Mouse (Mus musculus): ENCODE results near the gene Lyz1.
"Not testable (repeated sequence)": the region's sequence is repeated elsewhere in the genome, so short reads cannot be mapped to it uniquely, and the experiment has no call there.

Lyz1 gene

DNA sequence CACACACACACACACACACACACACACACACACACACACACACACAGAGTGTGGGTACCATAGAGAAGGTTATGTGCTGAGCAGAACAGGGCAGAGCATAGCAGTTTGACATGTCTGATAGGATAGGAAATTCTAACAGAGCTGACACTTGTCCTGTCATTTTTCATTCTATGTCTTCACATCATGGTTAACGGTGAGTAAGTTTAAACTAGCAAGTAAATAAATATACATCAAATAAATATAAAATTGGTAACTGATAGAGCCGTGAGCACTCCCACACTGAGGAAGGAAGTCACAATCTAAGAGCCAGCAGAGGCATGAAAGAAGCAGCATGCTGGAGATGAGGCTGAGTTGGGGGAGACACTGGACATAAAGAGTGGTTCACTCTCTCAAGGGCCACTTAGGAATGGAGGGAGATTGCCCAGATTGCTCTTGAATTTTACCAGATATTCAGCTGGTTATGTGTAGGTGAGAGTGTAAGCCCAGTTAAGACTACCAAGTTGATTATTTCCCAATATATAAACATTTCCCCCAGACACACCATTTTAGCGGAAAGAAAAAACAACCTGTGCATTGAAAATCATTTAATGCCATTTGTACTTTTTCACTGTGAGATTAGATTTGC is 5.3 kb downstream of the Lyz1 start:
- no peak for DNase-seq (ENCODE audit: low read depth, low spot score)

- DNase-seq (ENCODE audit: low read depth, low spot score) = no peak
These were observed 6.2 kb downstream of the Lyz1 start for GRCm38 (mm10) chr10:117286366-117286970.

GRCm38 (mm10) chr10:117285584-117285983 is 7.1 kb downstream of the Lyz1 start:
- DNase-seq (ENCODE audit: low read depth, low spot score) = not testable (repeated sequence)

- no peak for DNase-seq (ENCODE audit: low read depth, low spot score)
These were observed 7.8 kb downstream of the Lyz1 start for GRCm38 (mm10) chr10:117284578-117285520.

DNA sequence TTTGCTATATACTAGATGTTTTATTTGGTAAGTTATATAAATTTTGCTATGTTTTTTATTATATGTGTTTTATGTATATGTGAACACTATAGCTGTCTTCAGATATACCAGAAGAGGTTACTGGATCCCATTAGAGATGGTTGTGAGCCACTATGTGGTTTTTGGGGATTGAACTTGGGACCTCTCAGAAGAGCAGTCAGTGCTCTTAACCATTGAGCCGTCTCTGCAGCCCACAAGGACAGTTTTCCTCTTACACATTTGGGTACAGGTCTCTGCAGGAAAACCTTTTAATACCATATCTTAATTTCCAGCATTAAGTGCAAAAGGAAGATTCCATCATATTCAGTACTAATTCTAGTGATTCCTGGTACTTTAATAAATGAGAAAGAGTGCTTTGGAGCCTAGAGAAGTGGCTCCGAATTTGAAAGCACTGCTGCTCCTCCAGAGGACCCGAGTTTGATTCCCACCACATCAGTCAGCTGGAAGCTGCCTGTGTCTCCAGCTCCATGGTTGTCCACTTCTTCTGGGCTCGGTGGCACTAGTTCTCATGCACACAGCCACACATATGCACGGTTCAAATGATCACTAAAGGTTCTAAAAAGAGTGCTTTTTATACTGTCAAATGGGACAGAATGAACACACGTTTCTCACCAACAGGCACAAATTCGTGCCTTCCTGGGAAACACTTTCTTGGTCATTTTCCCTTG is 8.6 kb downstream of the Lyz1 start:
- DNase-seq (ENCODE audit: low read depth, low spot score) = no peak

DNA sequence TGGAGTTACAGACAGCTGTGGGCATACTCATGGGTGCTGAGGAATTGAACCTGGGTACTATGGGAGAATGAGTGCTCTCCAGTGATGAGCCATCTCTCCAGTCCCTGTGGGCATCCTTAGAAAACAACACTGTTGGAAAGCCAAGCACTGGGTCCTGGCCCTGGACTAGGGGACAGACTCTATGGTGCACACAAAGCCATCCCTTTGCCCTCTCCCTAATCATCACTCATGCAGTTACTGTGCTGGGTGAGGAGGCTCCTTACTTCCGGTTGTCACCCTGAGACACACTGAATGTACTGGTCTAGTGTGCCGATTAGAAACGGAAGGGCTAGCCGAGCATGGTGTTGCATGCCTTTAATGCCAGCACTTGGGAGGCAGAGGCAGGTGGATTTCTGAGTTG is 9.5 kb downstream of the Lyz1 start:
- not testable (repeated sequence) for DNase-seq (ENCODE audit: low read depth, low spot score)

DNA sequence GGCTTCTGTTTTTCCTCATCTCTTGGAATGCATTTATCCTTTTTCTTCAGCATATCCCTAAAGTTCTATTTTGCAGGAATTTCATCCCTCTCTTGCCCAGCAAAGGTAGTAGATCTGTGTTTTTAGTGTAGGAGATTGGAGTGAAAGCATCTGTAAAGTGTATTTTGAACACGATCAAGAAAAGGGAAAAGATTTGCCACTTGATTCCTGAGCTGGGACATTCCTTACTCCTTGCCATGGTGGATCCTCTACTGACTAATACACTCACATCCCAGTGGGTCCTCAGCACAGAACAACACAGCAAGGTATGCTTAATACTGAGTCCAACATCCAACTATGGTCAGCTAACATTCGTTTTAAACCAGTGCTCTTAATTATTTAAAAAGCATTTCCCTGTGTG is 10.1 kb downstream of the Lyz1 start:
- no peak for DNase-seq (ENCODE audit: low read depth, low spot score)

- DNase-seq (ENCODE audit: low read depth, low spot score) = no peak
These were observed 10.6 kb downstream of the Lyz1 start, which contains the start of gene Lyz2 for GRCm38 (mm10) chr10:117282049-117282448. TSS of gene Lyz2 (minus strand) at chr10:117282321.

DNA sequence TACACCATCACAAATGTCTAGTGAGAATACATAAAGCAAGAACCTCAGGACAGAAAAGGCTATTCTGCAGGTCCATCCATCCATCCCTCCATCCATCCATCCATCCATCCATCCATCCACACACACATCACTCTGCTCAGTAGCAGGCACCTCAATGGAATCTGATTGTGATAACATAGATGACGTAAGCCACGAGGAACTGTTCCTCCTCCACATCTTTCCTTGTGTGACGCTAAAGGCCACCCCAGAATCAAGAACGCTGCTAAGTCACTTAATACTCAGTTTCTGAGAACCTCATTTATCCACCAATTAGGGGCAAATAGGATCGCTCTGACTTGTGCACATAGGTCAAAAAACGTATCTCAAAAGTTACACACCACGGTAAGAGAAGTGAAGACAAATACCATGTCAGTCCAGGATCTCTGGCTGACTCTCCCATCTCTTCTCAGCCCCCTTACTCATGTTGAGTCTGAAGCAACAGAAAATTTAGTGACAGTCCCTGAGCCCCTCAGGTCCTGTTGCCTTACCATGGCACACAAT is 11.2 kb downstream of the Lyz1 start:
- no peak for DNase-seq (ENCODE audit: low read depth, low spot score)

GRCm38 (mm10) chr10:117280000-117280399 is 12.7 kb downstream of the Lyz1 start:
- DNase-seq (ENCODE audit: low read depth, low spot score) = no peak

- not testable (repeated sequence) for DNase-seq (ENCODE audit: low read depth, low spot score)
These were observed 14.2 kb downstream of the Lyz1 start for GRCm38 (mm10) chr10:117278510-117278909.

DNA sequence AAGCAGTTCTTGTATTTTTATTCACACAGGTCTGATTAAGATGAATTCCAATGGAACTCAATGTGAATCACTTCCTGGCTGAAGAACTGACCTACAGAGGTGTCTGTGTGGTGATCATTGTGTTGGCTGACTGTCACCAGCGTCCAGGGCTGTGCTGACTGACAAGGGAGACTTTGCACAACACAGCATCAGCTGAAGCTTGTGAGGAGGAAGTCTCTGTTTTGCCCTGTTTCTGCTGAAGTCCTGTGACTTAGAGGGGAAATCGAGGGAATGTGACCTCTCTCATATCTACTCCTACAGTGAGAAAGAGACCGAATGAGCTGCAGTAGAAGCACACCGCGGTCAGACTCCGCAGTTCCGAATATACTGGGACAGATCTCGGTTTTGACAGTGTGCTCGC is 14.9 kb downstream of the Lyz1 start:
- not testable (repeated sequence) for DNase-seq (ENCODE audit: low read depth, low spot score)

- no peak for DNase-seq (ENCODE audit: low read depth, low spot score)
These were observed 16.8 kb downstream of the Lyz1 start for GRCm38 (mm10) chr10:117275681-117276369.

GRCm38 (mm10) chr10:117274645-117275044 is 18.0 kb downstream of the Lyz1 start:
- DNase-seq (ENCODE audit: low read depth, low spot score) = not testable (repeated sequence)

- DNase-seq (ENCODE audit: low read depth, low spot score) = peak; percentile 26
These were observed 20.6 kb downstream of the Lyz1 start for GRCm38 (mm10) chr10:117272023-117272422.

DNA sequence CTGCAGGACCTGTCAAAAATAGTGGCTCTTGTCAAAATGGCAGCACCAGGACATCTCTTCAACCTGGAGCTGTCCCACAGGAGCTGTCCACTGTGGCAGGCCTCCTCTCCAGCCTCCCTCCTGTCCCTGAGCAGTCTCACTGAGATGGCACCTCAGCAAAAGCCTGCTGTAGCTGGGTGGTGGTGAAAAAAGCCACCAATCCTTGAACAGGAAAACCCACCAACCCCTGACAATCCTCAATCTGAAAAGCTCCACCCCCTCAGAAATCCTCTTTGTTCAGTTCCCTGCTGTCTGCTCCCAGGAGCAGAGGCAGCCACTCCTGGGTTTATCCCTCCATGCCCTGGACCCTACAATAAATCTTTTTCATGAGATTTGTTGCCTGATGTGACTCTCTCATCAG is 32.8 kb downstream of the Lyz1 start:
- DNase-seq (ENCODE audit: low read depth, low spot score) = no peak

DNA sequence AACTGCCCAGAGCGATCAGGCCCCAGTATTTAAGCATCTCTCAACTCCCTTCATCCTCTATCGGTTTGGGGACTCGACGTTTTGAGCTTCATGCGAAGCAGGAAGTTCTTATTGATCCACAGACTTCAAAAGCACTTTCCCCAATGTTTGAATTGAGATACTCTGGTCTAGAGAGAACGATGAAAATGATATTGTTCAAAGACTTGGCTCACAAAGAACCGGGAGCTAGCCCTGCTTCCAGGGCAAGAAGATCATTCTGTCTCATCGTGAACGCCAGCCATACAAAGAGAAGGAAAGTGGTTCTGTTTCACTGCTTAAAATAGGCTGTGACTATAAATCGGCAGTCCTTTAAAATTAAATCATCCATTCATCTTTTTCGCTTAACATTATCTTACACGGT is 54.1 kb downstream of the Lyz1 start, which contains the start of gene 9530003J23Rik:
TSS of gene 9530003J23Rik (minus strand) at position 101 of the 400 bp plus-strand sequence.
- no peak for DNase-seq (ENCODE audit: low read depth, low spot score)

Data from CD4-positive, CD25-positive, alpha-beta regulatory T cell, adult 2 months (primary cell).